Mouse (Mus musculus): ENCODE measurements around the gene Igf1. TPM values are rescaled to one million over a fixed set of nuclear protein-coding genes. Genes with fewer than 3 reads are reported as not detected.
A peak's percentile ranks its signal among the peaks of the same experiment; 100 is the strongest.

Gene Igf1
- polyA plus RNA-seq, 2 experiments, result 72.4 to 93.6 TPM

DNA sequence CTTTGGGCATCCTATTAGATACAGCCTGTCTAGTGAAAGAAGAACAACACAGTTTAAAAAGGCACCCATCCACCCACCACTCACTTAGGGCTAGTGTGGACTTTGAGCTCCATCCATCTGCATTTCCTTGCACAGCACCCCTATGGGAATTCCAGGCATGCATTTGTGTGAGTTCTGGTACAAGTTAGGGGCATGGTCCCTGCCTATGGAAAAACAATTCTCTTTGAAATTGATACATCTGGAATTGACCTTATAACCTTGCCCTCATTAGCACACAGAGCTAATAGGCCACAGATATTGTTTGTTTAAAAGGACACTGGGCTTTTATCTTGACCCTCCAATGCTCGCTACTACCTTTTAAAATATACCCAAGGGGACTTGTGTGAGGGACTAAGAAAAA lies 11.6 kb downstream of the Igf1 start:
- H3K4me2 ChIP-seq (replicated peaks; ENCODE audit: low read depth, low read length, severe bottlenecking), result no peak overlapping the region
- 43% methylated on average over 1 of the region's 1 CpGs for WGBS

DNA sequence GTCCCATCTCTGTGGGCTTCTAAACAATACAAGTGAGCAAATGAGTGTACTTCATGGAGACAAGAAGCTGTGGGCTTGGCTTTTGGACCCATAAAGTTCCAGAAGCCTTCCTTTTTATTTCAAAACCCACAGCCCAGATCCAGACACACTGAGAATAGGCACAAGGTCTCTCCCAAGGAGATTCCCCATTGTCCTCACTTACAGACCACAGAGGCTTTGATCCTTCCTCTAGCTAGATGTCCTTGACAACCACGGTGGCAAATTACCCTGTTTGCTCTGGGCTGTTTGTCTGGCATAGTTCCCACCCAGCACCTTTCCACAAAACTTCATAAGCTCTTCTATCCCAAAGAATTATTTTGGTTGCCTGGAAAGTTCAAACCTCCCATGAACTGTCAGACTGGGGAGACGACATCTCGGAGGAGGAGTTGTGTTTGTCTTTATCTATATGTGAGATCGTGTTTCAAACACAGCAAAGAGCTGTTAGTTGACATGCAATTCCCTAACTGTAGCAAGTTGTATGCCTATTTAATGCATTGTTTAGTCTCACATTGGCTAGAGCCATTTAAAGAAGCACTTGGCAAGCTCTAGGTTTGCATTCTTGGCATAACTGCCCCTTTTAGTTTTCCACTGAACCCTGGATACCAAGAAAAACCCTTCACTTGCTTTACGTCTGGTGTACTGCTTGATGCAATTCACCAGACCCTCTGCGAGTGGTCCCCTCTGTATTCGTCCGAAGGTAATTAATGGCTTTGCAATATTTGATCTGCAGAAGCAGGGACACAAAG lies 14.0 kb downstream of the Igf1 start:
- ATAC-seq (ENCODE audit: low FRiP score, low read depth) (no peak), DNase-seq (ENCODE audit: low spot score) (peak; percentile 52)
- Histone ChIP-seq H3K4me3 (replicated peaks; ENCODE audit: low read length) (no peak overlapping the region), H3K27me3 (ENCODE audit: control insufficient read depth, insufficient read depth, low read length) (no peaks in the 10 kb centered on the region; the same call in 1 of the 2 replicates), H3K4me2 (replicated peaks; ENCODE audit: low read depth, low read length, severe bottlenecking) (no peak overlapping the region), H3K36me3 (ENCODE audit: control insufficient read depth, insufficient read depth, low read length) (no peaks in the 10 kb centered on the region), H3K4me1 (ENCODE audit: control insufficient read depth, insufficient read depth, low read length) (peaks cover 37% of the 10 kb centered on the region), H3K9ac (ENCODE audit: low read depth, low read length, severe bottlenecking) (no peak overlapping the region), H3K9me3 (ENCODE audit: control insufficient read depth, low read length) (no peaks in the 10 kb centered on the region), H3K27ac (replicated peaks; ENCODE audit: low read depth, low read length) (no peak overlapping the region)
- no peak for TF ChIP-seq POLR2A (IDR thresholded peaks at IDR 0.05; ENCODE audit: borderline replicate concordance, extremely low read depth, insufficient read depth, insufficient read length)
- 14% methylated on average over 8 of the region's 8 CpGs for WGBS

More for the DNA sequence above, 11.6 kb downstream of the Igf1 start:
- Histone ChIP-seq H3K9me3 (ENCODE audit: control insufficient read depth, low read length) (no peaks in the 10 kb centered on the region), H3K4me1 (ENCODE audit: control insufficient read depth, insufficient read depth, low read length) (peaks cover 41% of the 10 kb centered on the region), H3K27ac (replicated peaks; ENCODE audit: low read depth, low read length) (no peak overlapping the region), H3K36me3 (ENCODE audit: control insufficient read depth, insufficient read depth, low read length) (no peaks in the 10 kb centered on the region), H3K4me3 (replicated peaks; ENCODE audit: low read length) (no peak overlapping the region), H3K9ac (ENCODE audit: low read depth, low read length, severe bottlenecking) (no peak overlapping the region), H3K27me3 (ENCODE audit: control insufficient read depth, insufficient read depth, low read length) (peaks cover 2% of the 10 kb centered on the region; the same call in 1 of the 2 replicates)
- ATAC-seq (ENCODE audit: low FRiP score, low read depth) (no peak), DNase-seq (ENCODE audit: low spot score) (no peak)
- no peak for TF ChIP-seq POLR2A (IDR thresholded peaks at IDR 0.05; ENCODE audit: borderline replicate concordance, extremely low read depth, insufficient read depth, insufficient read length)

DNA sequence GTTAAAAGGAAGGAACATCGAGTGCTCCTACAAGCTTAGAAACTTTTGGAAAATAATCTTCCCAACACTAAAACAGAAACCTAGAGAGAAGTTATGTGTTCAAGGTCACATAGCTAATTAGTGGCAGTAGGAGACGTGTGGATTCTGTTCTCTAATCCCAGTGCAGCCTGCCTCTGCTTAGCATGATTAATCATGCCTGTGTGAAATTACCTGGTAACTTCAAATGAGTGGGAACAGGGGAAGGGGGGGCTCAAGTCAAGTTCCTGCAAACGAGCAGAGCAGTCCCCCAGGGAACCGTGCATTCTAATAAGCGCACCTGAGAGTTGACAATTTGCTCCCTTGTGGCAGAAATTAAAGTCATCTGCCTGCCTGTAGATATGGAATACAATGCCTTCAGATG lies 14.8 kb downstream of the Igf1 start:
- H3K9ac ChIP-seq (ENCODE audit: low read depth, low read length, severe bottlenecking), result no peak overlapping the region
- H3K27me3 ChIP-seq (ENCODE audit: control insufficient read depth, insufficient read depth, low read length), result no peaks in the 10 kb centered on the region; the same call in 1 of the 2 replicates
- no peak for TF ChIP-seq POLR2A (IDR thresholded peaks at IDR 0.05; ENCODE audit: borderline replicate concordance, extremely low read depth, insufficient read depth, insufficient read length)
- H3K27ac ChIP-seq (replicated peaks; ENCODE audit: low read depth, low read length), result no peak overlapping the region
- no peak overlapping the region for H3K4me2 ChIP-seq (replicated peaks; ENCODE audit: low read depth, low read length, severe bottlenecking)
- H3K36me3 ChIP-seq (ENCODE audit: control insufficient read depth, insufficient read depth, low read length), result no peaks in the 10 kb centered on the region
- peaks cover 30% of the 10 kb centered on the region for H3K4me1 ChIP-seq (ENCODE audit: control insufficient read depth, insufficient read depth, low read length)
- WGBS, result 15% methylated on average over 5 of the region's 5 CpGs
- DNase-seq (ENCODE audit: low spot score) (no peak), ATAC-seq (ENCODE audit: low FRiP score, low read depth) (no peak)
- no peak overlapping the region for H3K4me3 ChIP-seq (replicated peaks; ENCODE audit: low read length)
- no peaks in the 10 kb centered on the region for H3K9me3 ChIP-seq (ENCODE audit: control insufficient read depth, low read length)

DNA sequence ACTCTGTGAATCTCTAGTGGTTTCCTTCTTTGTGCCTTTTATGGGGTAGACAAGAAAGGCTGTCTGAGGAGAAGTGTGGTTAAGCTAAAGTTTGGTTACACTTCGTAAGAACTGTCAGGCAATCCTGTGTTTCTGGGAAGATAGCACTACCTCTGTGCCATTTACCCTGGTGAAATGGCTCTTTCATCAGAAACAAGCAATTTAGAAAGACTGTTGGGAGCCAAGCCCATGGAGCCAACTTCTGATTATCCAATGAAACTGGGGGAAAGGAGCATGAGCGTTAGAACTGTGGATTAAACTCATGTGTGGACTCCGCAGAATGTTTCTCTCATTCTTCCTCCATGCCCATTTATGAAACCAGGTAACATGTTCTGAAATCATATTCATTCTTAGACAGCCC lies 15.5 kb downstream of the Igf1 start:
- no peak for TF ChIP-seq POLR2A (IDR thresholded peaks at IDR 0.05; ENCODE audit: borderline replicate concordance, extremely low read depth, insufficient read depth, insufficient read length)
- Histone ChIP-seq H3K4me3 (replicated peaks; ENCODE audit: low read length) (no peak overlapping the region), H3K9ac (ENCODE audit: low read depth, low read length, severe bottlenecking) (no peak overlapping the region), H3K27me3 (ENCODE audit: control insufficient read depth, insufficient read depth, low read length) (no peaks in the 10 kb centered on the region; the same call in 1 of the 2 replicates), H3K36me3 (ENCODE audit: control insufficient read depth, insufficient read depth, low read length) (no peaks in the 10 kb centered on the region), H3K9me3 (ENCODE audit: control insufficient read depth, low read length) (no peaks in the 10 kb centered on the region), H3K4me1 (ENCODE audit: control insufficient read depth, insufficient read depth, low read length) (peaks cover 25% of the 10 kb centered on the region), H3K4me2 (replicated peaks; ENCODE audit: low read depth, low read length, severe bottlenecking) (no peak overlapping the region), H3K27ac (replicated peaks; ENCODE audit: low read depth, low read length) (no peak overlapping the region)
- ATAC-seq (ENCODE audit: low FRiP score, low read depth) (no peak), DNase-seq (ENCODE audit: low spot score) (no peak)
- WGBS, result 85% methylated on average over 3 of the region's 3 CpGs

DNA sequence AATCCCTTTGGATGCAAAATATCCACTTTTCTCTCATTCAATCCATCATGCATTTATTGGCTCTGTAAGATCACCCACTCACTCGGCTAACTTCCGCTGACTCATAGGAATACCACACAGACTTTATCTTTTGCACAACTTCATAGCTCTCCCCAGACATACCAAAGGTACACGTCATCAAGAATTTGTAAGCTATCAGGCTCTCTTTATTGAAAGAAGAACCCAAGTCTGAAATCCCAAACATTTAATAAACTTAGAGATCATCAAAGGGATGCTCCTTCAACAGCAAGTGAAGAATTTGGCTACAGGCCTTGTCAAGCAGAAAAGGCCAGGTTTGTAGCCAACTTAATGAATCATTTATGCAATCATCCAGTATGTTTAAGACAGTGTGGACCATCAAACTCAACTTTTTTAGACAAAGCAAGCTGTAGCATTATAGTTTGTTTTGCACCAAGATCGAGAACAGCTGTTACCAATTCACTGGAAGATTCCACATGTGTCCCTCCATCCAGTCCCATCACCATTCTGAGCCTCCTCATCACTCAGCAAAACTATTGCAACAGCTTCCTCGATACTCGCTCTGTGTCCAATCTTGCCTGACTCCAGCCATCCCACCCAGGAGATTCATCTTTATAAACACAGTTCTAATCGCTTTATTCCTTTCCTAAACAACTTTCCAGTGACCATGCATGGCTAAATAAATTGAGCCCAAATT lies 22.2 kb downstream of the Igf1 start:
- Histone ChIP-seq H3K27ac (replicated peaks; ENCODE audit: low read depth, low read length) (no peak overlapping the region), H3K9me3 (ENCODE audit: control insufficient read depth, low read length) (no peaks in the 10 kb centered on the region), H3K4me2 (replicated peaks; ENCODE audit: low read depth, low read length, severe bottlenecking) (no peak overlapping the region), H3K36me3 (ENCODE audit: control insufficient read depth, insufficient read depth, low read length) (no peaks in the 10 kb centered on the region), H3K4me3 (replicated peaks; ENCODE audit: low read length) (no peak overlapping the region), H3K9ac (ENCODE audit: low read depth, low read length, severe bottlenecking) (no peak overlapping the region), H3K27me3 (ENCODE audit: control insufficient read depth, insufficient read depth, low read length) (0 out of 2 replicates have a peak, but pooled peaks cover 2% of the 10 kb centered on the region), H3K4me1 (ENCODE audit: control insufficient read depth, insufficient read depth, low read length) (no peaks in the 10 kb centered on the region)
- no peak for DNase-seq (ENCODE audit: low spot score)
- ATAC-seq (ENCODE audit: low FRiP score, low read depth), result no peak
- no peak for TF ChIP-seq POLR2A (IDR thresholded peaks at IDR 0.05; ENCODE audit: borderline replicate concordance, extremely low read depth, insufficient read depth, insufficient read length)
- 87% methylated on average over 7 of the region's 7 CpGs for WGBS
